Mouse (Mus musculus): Measurements from ENCODE around the gene Cpa5. TPM values are rescaled to one million over a fixed set of nuclear protein-coding genes. Genes with fewer than 3 reads are reported as not detected.
A peak's percentile ranks its signal among the peaks of the same experiment; 100 is the strongest.

Cpa5 gene
- polyA plus RNA-seq, 1 experiment from 2014 or later, result 0.90 TPM

DNA sequence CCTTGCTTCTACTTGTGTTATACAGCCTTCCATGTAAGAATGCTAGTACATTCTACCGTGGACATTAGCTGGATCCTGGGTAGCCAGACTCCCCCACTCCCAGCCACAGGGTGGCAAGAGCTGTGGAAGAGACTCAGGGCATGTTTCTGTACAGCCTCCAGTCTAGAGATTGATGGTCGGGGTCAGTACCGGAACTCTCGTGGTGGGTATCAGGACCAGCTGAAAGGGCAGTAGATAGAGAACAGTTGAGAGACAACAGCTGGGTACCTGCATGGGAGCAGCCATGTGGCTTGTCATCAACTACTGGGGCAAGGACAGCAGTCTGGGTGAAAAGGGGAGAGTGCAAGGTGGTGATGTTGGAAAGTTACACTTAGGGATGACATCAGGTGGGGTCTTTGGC, 5.7 kb upstream of the Cpa5 start:
- ATAC-seq (ENCODE audit: extremely low read depth, insufficient number of reproducible peaks, low FRiP score, low TSS enrichment), result no peak
- Histone ChIP-seq H3K4me2 (no peak overlapping the region), H3K27ac (replicated peaks) (no peak overlapping the region), H3K9ac (no peak overlapping the region), H3K36me3 (no peaks in the 10 kb centered on the region), H3K27me3 (replicated peaks) (no peaks in the 10 kb centered on the region), H3K9me3 (no peaks in the 10 kb centered on the region), H3K4me3 (no peak overlapping the region), H3K4me1 (no peaks in the 10 kb centered on the region)
- 73% methylated on average over 4 of the region's 4 CpGs for WGBS

DNA sequence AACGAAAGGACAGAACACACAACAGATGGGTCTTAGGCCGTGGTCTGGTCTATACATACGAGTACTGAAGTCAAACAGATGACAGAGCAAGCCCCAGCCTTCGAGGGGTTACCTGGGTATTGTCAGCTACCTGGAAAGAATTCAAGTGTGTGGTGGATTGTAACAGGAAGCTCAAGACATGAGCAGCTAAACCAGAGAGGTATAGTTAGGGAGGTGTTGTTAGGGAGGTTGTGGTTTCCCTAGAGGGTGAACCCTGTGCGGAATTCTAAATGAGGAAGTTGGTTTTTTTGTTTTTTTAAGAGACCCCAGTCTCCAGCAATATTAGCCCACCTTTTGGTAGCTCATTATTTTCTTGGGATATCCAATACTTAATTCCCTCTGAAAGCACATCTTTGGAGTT, 5.1 kb upstream of the Cpa5 start:
- Histone ChIP-seq H3K4me3 (no peak overlapping the region), H3K36me3 (no peaks in the 10 kb centered on the region), H3K4me2 (no peak overlapping the region), H3K27me3 (replicated peaks) (no peaks in the 10 kb centered on the region), H3K9ac (no peak overlapping the region), H3K27ac (replicated peaks) (no peak overlapping the region), H3K4me1 (no peaks in the 10 kb centered on the region), H3K9me3 (no peaks in the 10 kb centered on the region)
- WGBS, result 77% methylated on average over 5 of the region's 5 CpGs
- no peak for ATAC-seq (ENCODE audit: extremely low read depth, insufficient number of reproducible peaks, low FRiP score, low TSS enrichment)

DNA sequence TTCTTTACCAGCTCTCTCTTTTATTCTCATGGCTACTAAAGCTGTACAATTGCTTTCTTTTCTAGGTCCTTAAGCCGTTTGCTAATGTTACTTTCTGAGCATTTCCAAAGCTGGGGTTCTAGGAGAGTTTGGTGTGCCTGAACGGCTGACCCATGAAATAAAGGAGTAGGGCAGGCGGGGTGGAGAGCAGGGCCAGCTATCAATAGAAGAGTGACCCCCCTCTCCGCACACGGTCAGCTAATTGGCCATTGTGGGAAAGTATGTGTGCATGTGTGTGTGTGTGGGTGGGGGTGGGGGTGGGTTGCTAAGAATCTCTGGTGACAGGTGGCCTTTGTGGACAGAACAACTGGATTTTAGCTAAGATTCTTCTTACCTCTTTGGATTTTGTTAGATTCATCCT, 402 bp downstream of the Cpa5 start:
- H3K4me3 ChIP-seq, result no peak overlapping the region
- no peak overlapping the region for H3K9ac ChIP-seq
- no peaks in the 10 kb centered on the region for H3K36me3 ChIP-seq
- H3K4me2 ChIP-seq, result no peak overlapping the region
- 77% methylated on average over 5 of the region's 5 CpGs for WGBS
- no peak overlapping the region for H3K27ac ChIP-seq (replicated peaks)
- H3K9me3 ChIP-seq, result no peaks in the 10 kb centered on the region
- ATAC-seq (ENCODE audit: extremely low read depth, insufficient number of reproducible peaks, low FRiP score, low TSS enrichment), result no peak
- no peaks in the 10 kb centered on the region for H3K27me3 ChIP-seq (replicated peaks)
- H3K4me1 ChIP-seq, result peaks cover 6% of the 10 kb centered on the region

GRCm38 (mm10) chr6:30614251-30614650, 3.4 kb downstream of the Cpa5 start:
- H3K9me3 ChIP-seq, result no peaks in the 10 kb centered on the region
- H3K4me2 ChIP-seq, result no peak overlapping the region
- H3K4me3 ChIP-seq, result no peak overlapping the region
- H3K27me3 ChIP-seq (replicated peaks), result no peaks in the 10 kb centered on the region
- no peak overlapping the region for H3K27ac ChIP-seq (replicated peaks)
- peaks cover 36% of the 10 kb centered on the region for H3K4me1 ChIP-seq
- ATAC-seq (ENCODE audit: extremely low read depth, insufficient number of reproducible peaks, low FRiP score, low TSS enrichment), result no peak
- no peak overlapping the region for H3K9ac ChIP-seq
- WGBS, result 73% methylated on average over 6 of the region's 6 CpGs
- H3K36me3 ChIP-seq, result no peaks in the 10 kb centered on the region

DNA sequence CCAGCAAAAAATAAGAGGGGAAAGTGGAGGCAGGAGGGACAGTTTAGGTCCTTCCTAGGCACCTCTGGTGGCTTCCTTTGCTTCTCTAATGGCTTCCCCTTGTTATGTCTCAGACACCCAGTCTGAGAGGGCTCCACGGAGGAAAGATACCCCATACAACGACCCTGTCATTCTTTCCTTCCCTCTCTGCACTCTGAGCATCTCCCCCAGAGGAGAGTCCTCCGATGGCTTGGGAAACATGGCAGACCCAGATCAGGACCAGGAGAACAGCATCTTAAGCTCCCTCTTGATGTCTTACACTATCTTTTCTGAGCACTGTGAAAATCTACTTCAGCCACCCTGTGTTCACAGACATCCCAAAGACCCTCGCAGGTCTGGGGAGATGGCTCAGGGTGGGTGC, 4.9 kb downstream of the Cpa5 start:
- Histone ChIP-seq H3K9ac (0 out of 2 replicates have a peak overlapping the region, but pooled peaks have one; percentile 37), H3K4me2 (no peak overlapping the region), H3K27ac (replicated peaks) (no peak overlapping the region), H3K9me3 (no peaks in the 10 kb centered on the region), H3K4me1 (peaks cover 50% of the 10 kb centered on the region), H3K27me3 (replicated peaks) (no peaks in the 10 kb centered on the region), H3K4me3 (no peak overlapping the region), H3K36me3 (no peaks in the 10 kb centered on the region)
- ATAC-seq (ENCODE audit: extremely low read depth, insufficient number of reproducible peaks, low FRiP score, low TSS enrichment), result no peak
- 32% methylated on average over 4 of the region's 4 CpGs for WGBS

- Histone ChIP-seq H3K4me1 (peaks cover 57% of the 10 kb centered on the region), H3K36me3 (no peaks in the 10 kb centered on the region), H3K4me2 (peak overlapping the region; percentile 36), H3K27me3 (replicated peaks) (no peaks in the 10 kb centered on the region), H3K9me3 (no peaks in the 10 kb centered on the region), H3K4me3 (0 out of 2 replicates have a peak overlapping the region, but pooled peaks have one; percentile 2), H3K27ac (replicated peaks) (peak overlapping the region; percentile 63), H3K9ac (peak overlapping the region; percentile 57)
- WGBS, result 12% methylated on average over 8 of the region's 8 CpGs
- ATAC-seq (ENCODE audit: extremely low read depth, insufficient number of reproducible peaks, low FRiP score, low TSS enrichment), result no peak
Observed at GRCm38 (mm10) chr6:30616491-30616941, 5.7 kb downstream of the Cpa5 start.

GRCm38 (mm10) chr6:30617020-30617958, 6.5 kb downstream of the Cpa5 start:
- Histone ChIP-seq H3K4me3 (peak overlapping the region; percentile 29), H3K4me1 (peaks cover 65% of the 10 kb centered on the region), H3K27me3 (replicated peaks) (no peaks in the 10 kb centered on the region), H3K9me3 (no peaks in the 10 kb centered on the region), H3K36me3 (no peaks in the 10 kb centered on the region), H3K9ac (peak overlapping the region; percentile 70), H3K27ac (replicated peaks) (peak overlapping the region; percentile 63), H3K4me2 (peak overlapping the region; percentile 59)
- WGBS, result 14% methylated on average over 13 of the region's 13 CpGs
- ATAC-seq (ENCODE audit: extremely low read depth, insufficient number of reproducible peaks, low FRiP score, low TSS enrichment), result no peak

GRCm38 (mm10) chr6:30617959-30618590, 7.3 kb downstream of the Cpa5 start:
- Histone ChIP-seq H3K4me3 (peak overlapping the region; percentile 29), H3K9me3 (no peaks in the 10 kb centered on the region), H3K4me1 (peaks cover 73% of the 10 kb centered on the region), H3K36me3 (no peaks in the 10 kb centered on the region), H3K27ac (replicated peaks) (peak overlapping the region; percentile 63), H3K9ac (peak overlapping the region; percentile 70), H3K4me2 (peak overlapping the region; percentile 59), H3K27me3 (replicated peaks) (no peaks in the 10 kb centered on the region)
- no peak for ATAC-seq (ENCODE audit: extremely low read depth, insufficient number of reproducible peaks, low FRiP score, low TSS enrichment)
- WGBS, result 15% methylated on average over 18 of the region's 18 CpGs

DNA sequence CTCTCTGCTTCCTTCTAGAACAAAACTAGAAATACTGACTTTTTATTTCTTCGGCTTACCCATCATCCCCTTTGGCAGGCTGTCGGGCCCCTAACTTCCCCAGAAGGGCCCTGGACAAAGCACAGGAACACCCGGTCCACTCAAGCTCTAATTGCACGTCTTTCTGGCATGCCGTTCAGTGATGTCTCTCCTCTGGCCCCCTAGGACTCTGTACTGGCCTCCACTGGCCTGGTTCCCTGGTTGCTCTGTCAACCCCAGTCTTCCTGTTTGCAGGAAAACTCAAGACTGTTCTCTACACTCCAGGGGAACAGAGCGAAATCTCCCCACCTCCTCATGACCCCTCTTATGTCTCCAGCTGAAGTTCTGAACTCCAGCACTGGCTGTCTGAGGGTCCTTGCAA, 7.9 kb downstream of the Cpa5 start:
- Histone ChIP-seq H3K9me3 (no peaks in the 10 kb centered on the region), H3K27ac (replicated peaks) (peak overlapping the region; percentile 63), H3K4me2 (no peak overlapping the region), H3K4me1 (peaks cover 77% of the 10 kb centered on the region), H3K9ac (peak overlapping the region; percentile 70), H3K4me3 (no peak overlapping the region), H3K27me3 (replicated peaks) (no peaks in the 10 kb centered on the region), H3K36me3 (no peaks in the 10 kb centered on the region)
- no peak for ATAC-seq (ENCODE audit: extremely low read depth, insufficient number of reproducible peaks, low FRiP score, low TSS enrichment)
- 44% methylated on average over 6 of the region's 6 CpGs for WGBS

- Histone ChIP-seq H3K4me1 (peaks cover 85% of the 10 kb centered on the region), H3K9ac (no peak overlapping the region), H3K4me2 (no peak overlapping the region), H3K27me3 (replicated peaks) (no peaks in the 10 kb centered on the region), H3K27ac (replicated peaks) (peak overlapping the region; percentile 63; the same call in 1 of the 2 replicates), H3K4me3 (no peak overlapping the region), H3K36me3 (no peaks in the 10 kb centered on the region), H3K9me3 (no peaks in the 10 kb centered on the region)
- no peak for ATAC-seq (ENCODE audit: extremely low read depth, insufficient number of reproducible peaks, low FRiP score, low TSS enrichment)
- WGBS, result 71% methylated on average over 5 of the region's 5 CpGs
Observed at GRCm38 (mm10) chr6:30619606-30620005, 8.8 kb downstream of the Cpa5 start.

- Histone ChIP-seq H3K27me3 (replicated peaks) (no peaks in the 10 kb centered on the region), H3K36me3 (no peaks in the 10 kb centered on the region), H3K27ac (replicated peaks) (peak overlapping the region; percentile 92), H3K9me3 (no peaks in the 10 kb centered on the region), H3K4me3 (no peak overlapping the region), H3K9ac (0 out of 2 replicates have a peak overlapping the region, but pooled peaks have one; percentile 44), H3K4me1 (peaks cover 92% of the 10 kb centered on the region), H3K4me2 (no peak overlapping the region)
- no peak for ATAC-seq (ENCODE audit: extremely low read depth, insufficient number of reproducible peaks, low FRiP score, low TSS enrichment)
- 70% methylated on average over 4 of the region's 4 CpGs for WGBS
Observed at GRCm38 (mm10) chr6:30620591-30620990, 9.8 kb downstream of the Cpa5 start.

Measured in heart, embryonic 13.5 days (tissue).